Mouse (Mus musculus) G1E (cell line): ENCODE data around the gene Peli2. TPM values are rescaled to one million over a fixed set of nuclear protein-coding genes. Genes with fewer than 3 reads are reported as not detected.

Source experiments
- ATAC-seq: 2 replicates; pipeline ENCODE4 v1.8.0; 2016; ENCODE audit warnings: mild to moderate bottlenecking; ENCODE audit not compliant: insufficient number of reproducible peaks, poor library complexity, low FRiP score, severe bottlenecking; ENCODE audit errors: extremely low read depth
- DNase-seq: peaks from one replicate; pipeline ENCODE4 v3.0.0; 2012; ENCODE audit warnings: low spot score
- H3K27me3 ChIP-seq: 2 replicates; pipeline ENCODE4 v1.6.1; 2012; ENCODE audit warnings: mild to moderate bottlenecking, low read length, inconsistent platforms; ENCODE audit not compliant: insufficient read depth
- H3K36me3 ChIP-seq: replicated peaks from 2 replicates; pipeline ENCODE3; 2012; ENCODE audit warnings: mild to moderate bottlenecking, inconsistent platforms
- H3K4me1 ChIP-seq: 2 replicates; pipeline ENCODE4 v1.6.1; 2012; ENCODE audit warnings: low read depth, low read length, inconsistent platforms, mixed read lengths; ENCODE audit not compliant: insufficient read depth
- H3K4me3 ChIP-seq: 2 replicates; pipeline ENCODE4 v1.5.1; 2012; ENCODE audit warnings: low read depth, mild to moderate bottlenecking, inconsistent platforms, low read length, moderate library complexity, mixed read lengths
- H3K9me3 ChIP-seq: replicated peaks from 2 replicates; pipeline ENCODE4 v1.6.1; 2012; ENCODE audit warnings: inconsistent platforms
- CTCF ChIP-seq: IDR thresholded peaks from 2 replicates; pipeline ENCODE4 v1.5.1; 2012; ENCODE audit warnings: low read depth, low read length, inconsistent platforms, mixed read lengths
- GATA1 ChIP-seq: IDR thresholded peaks from 2 replicates; pipeline ENCODE4 v1.6.1; 2012; ENCODE audit warnings: borderline replicate concordance, low read length, inconsistent platforms, mixed read lengths
- GATA2 ChIP-seq: IDR thresholded peaks from 2 replicates; pipeline ENCODE4 v1.6.1; 2012; ENCODE audit warnings: low read depth, low read length, inconsistent platforms, borderline replicate concordance
- POLR2AphosphoS5 ChIP-seq: IDR thresholded peaks from 2 replicates; pipeline ENCODE4 v1.6.1; 2012; ENCODE audit warnings: low read depth, low read length, inconsistent platforms; ENCODE audit not compliant: insufficient replicate concordance
- TAL1 ChIP-seq: conservative IDR thresholded peaks from 2 replicates; pipeline ENCODE4 v1.6.1; 2012; ENCODE audit warnings: low read depth, low read length, inconsistent platforms, mixed read lengths
- polyA plus RNA-seq: library from polyadenylated mRNA; stranded (reverse); fragments of >175 nt; gene quantifications from 2 replicates; pipeline ENCODE4 v1.2.3, GENCODE M21; 2012
- total RNA-seq, 2 experiments: library from RNA; stranded (forward) in 1 of 2; stranded (reverse) in 1 of 2; fragments of 200-1000 nt in 1 of 2; fragments of >200 nt in 1 of 2; fragmentation: Nextera tagmentation in 1 of 2; gene quantifications; 2 replicates each; pipeline ENCODE4 v1.2.3; 2014 to 2017

Peli2 gene
- total and polyA plus RNA-seq, 3 experiments: 0.27 TPM; not detected in 2

DNA sequence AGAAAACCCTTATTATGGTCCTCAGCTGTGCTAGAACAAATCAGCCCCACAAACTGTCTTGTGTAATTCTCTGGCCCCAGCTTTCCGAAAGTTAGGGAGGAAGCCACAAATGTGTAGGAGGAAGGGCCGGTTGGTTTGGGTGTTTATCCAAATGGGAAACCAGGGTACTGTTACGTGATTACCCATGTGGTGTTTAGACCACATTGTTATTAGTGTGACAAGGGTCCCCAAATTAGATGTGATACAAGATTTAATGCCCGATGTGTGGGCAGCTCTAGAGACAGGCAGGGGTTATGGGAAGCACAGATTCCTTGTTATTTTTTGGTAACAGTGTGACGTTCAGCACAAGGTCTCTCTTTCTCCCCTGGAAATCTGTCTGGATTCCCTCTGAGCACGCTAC lies 28.0 kb downstream of the Peli2 start:
- H3K9me3 ChIP-seq: no peaks in the 10 kb centered on the region
- no peak overlapping the region for H3K4me3 ChIP-seq
- TF ChIP-seq GATA2 (no peak), TAL1 (no peak), GATA1 (no peak), CTCF (no peak), POLR2AphosphoS5 (no peak)
- DNase-seq: no peak
- H3K4me1 ChIP-seq: no peaks in the 10 kb centered on the region
- no peak for ATAC-seq
- H3K36me3 ChIP-seq: no peaks in the 10 kb centered on the region
- H3K27me3 ChIP-seq: no peaks in the 10 kb centered on the region

DNA sequence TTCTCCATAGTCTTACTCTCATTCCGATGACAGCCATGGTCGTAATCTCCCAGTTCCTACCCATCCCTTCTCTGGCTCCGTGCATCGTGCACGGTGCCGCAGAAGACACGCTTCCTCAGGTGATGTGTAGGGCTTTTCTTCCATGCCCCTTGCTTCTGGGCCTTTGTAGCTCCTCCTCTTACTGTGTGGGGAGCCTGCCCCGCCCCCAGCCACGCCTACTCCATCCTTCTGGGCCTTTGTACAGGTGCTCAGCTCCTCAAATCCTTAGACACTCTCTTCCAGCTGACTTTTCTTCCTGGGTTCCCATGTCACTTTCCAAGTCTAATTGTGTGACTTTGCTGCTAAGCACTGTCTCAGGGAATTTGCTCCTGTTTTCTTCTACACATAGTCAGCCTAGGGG lies 28.7 kb downstream of the Peli2 start:
- ATAC-seq (no peak), DNase-seq (no peak)
- Histone ChIP-seq H3K4me1 (no peaks in the 10 kb centered on the region), H3K4me3 (no peak overlapping the region), H3K27me3 (no peaks in the 10 kb centered on the region), H3K9me3 (no peaks in the 10 kb centered on the region), H3K36me3 (no peaks in the 10 kb centered on the region)
- TF ChIP-seq GATA2: no peak
- no peak for TF ChIP-seq GATA1
- no peak for TF ChIP-seq CTCF
- no peak for TF ChIP-seq TAL1

DNA sequence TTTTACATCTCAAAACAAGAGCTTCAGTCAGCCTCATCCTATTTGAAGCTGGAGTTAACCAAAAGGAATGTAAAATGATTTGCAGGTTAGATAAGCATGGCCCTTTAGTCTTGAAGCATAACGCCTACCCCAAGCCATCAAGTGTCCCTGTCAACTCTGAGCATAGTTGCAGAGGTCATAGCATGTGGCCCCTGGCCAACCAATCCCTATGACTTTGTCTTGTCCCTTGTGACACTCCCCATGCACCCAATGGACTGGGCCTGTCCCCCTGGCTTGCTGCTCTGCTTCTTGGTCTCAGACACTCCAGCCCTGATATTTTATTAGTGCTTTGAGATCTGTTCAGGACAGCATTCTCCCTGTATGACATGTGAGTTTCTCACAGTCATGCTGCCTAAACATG lies 30.3 kb downstream of the Peli2 start:
- DNase-seq (no peak), ATAC-seq (no peak)
- Histone ChIP-seq H3K27me3 (no peaks in the 10 kb centered on the region), H3K4me1 (no peaks in the 10 kb centered on the region), H3K9me3 (no peaks in the 10 kb centered on the region), H3K4me3 (no peak overlapping the region), H3K36me3 (no peaks in the 10 kb centered on the region)
- TF ChIP-seq GATA2: no peak
- no peak for TF ChIP-seq TAL1
- TF ChIP-seq GATA1: no peak
- TF ChIP-seq CTCF: no peak
- TF ChIP-seq POLR2AphosphoS5: no peak

DNA sequence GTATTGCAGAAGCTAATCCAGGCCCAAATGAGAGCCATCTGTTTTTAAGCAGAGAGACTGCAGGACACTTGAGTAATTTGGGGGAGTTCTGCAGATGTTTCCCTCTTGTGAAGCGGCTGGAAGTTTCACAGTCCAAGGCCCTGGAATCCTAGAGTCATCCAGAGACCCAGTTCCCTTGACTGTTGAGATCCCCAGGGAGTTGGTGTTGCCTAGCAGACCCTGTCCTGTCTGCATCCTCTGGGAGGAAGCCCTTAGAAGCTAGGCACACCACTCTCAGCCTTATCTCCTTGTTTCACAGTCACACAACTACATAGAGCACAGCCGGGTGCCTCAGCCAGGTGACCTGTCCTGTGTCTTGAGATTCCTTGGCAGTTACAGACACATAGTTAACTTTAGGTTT lies 30.9 kb downstream of the Peli2 start:
- no peaks in the 10 kb centered on the region for H3K36me3 ChIP-seq
- H3K27me3 ChIP-seq: no peaks in the 10 kb centered on the region
- no peak for ATAC-seq
- no peak for TF ChIP-seq TAL1
- no peak for TF ChIP-seq GATA1
- TF ChIP-seq GATA2: no peak
- TF ChIP-seq CTCF: no peak
- TF ChIP-seq POLR2AphosphoS5: no peak
- no peak overlapping the region for H3K4me3 ChIP-seq
- no peaks in the 10 kb centered on the region for H3K4me1 ChIP-seq
- no peaks in the 10 kb centered on the region for H3K9me3 ChIP-seq
- DNase-seq: no peak

DNA sequence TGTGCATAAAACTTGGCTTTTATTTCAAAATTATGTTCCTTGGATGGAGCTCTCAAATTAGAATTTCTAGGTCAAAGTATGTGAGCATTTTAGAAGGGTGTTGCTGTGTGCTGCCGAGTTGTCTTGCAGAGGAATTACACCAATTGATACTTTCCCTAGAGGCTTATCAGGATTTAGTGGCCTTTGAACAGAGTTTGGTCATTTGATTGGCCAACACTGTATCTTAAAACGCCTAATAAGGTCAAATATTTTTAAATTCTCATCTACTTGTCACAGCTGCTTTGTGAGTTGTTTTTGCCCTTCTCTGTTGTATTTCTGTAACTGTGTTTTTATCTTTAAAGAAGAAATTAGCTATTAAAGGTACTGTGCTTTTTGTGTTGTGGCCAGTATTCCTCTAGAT lies 32.4 kb downstream of the Peli2 start:
- ATAC-seq: no peak

DNA sequence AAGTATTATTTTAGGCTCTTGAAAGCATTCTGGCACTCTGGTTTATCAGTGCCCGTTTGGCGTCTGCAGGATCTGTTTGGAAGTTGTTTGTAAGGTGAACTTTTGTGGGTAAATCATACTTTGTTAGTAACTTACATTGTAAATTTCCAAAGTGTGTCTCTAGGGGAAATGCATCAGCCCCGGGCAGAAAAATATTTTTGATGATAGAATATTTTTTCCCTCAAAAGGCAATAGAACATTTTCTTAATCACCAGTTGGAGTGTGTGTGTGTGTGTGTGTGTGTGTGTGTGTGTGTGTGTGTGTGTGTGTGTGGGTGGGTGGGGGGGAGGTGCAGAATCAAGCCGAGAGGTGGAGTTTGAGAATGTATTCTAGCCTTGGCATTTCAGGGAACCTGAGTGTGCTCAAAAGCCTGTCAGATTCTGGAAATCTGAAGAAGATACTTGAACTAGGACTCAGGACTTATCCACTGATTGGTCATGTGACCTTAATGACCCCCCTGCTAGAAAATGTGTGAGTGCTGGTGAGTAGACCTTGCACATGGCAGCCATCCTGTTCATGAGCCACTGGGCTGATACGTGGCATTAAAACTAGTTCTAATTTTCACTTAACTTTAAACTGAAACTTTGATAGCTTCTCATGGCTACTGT lies 33.4 kb downstream of the Peli2 start:
- H3K9me3 ChIP-seq: no peaks in the 10 kb centered on the region
- H3K27me3 ChIP-seq: no peaks in the 10 kb centered on the region
- TF ChIP-seq GATA1: no peak
- TF ChIP-seq GATA2: no peak
- TF ChIP-seq CTCF: no peak
- TF ChIP-seq POLR2AphosphoS5: no peak
- no peak for TF ChIP-seq TAL1
- ATAC-seq (no peak), DNase-seq (no peak)
- H3K4me3 ChIP-seq: no peak overlapping the region
- H3K4me1 ChIP-seq: no peaks in the 10 kb centered on the region
- no peaks in the 10 kb centered on the region for H3K36me3 ChIP-seq

More for the DNA sequence above, 32.4 kb downstream of the Peli2 start:
- TF ChIP-seq GATA1: no peak
- no peak for TF ChIP-seq POLR2AphosphoS5
- TF ChIP-seq CTCF: no peak
- no peak for TF ChIP-seq GATA2
- no peak for TF ChIP-seq TAL1
- no peaks in the 10 kb centered on the region for H3K27me3 ChIP-seq
- H3K4me3 ChIP-seq: no peak overlapping the region
- no peak for DNase-seq
- H3K9me3 ChIP-seq: no peaks in the 10 kb centered on the region
- H3K4me1 ChIP-seq: no peaks in the 10 kb centered on the region
- no peaks in the 10 kb centered on the region for H3K36me3 ChIP-seq
